Mouse (Mus musculus) liver, embryonic 14.5 days (tissue): ENCODE data around the gene Myo18b. TPM values are rescaled to one million over a fixed set of nuclear protein-coding genes. Genes with fewer than 3 reads are reported as not detected.

Experiments used
- ATAC-seq: fragments of 200-750 bp; cut with Nextera tagmentation; 2 replicates; pipeline ENCODE4 v1.8.0; 2017; ENCODE audit warnings: moderate number of reproducible peaks, mild to moderate bottlenecking, moderate library complexity; ENCODE audit not compliant: insufficient read depth
- DNase-seq, 3 experiments: peaks; one replicate each; pipeline ENCODE4 v3.0.0-alpha.2; 2012 to 2013; ENCODE audit warnings: low read depth in 3 of 3, low spot score in 3 of 3
- H3K27ac ChIP-seq: fragments of 300-500 bp; sonication (generic); 2 replicates; pipeline ENCODE4 v1.5.1; 2014; ENCODE audit warnings: moderate library complexity, mild to moderate bottlenecking, control low read depth, inconsistent platforms
- H3K27me3 ChIP-seq: fragments of 300-500 bp; sonication (generic); 2 replicates; pipeline ENCODE4 v1.6.1; 2014; ENCODE audit warnings: mild to moderate bottlenecking, low read length, moderate library complexity; ENCODE audit not compliant: control insufficient read depth, insufficient read depth
- H3K36me3 ChIP-seq: fragments of 300-500 bp; sonication (generic); replicated peaks from 2 replicates; pipeline ENCODE4 v1.6.1; 2014; ENCODE audit warnings: low read depth; ENCODE audit not compliant: control insufficient read depth, insufficient read depth
- H3K4me1 ChIP-seq, 2 experiments: fragments of 200-500 bp in 1 of 2; fragments of 300-500 bp in 1 of 2; sonication (generic) in 1 of 2; replicated peaks; 2 replicates each; pipeline ENCODE4 v1.6.1; 2012 to 2014; ENCODE audit warnings: antibody characterized with exemption in 1 of 2, inconsistent platforms in 1 of 2, low read length in 1 of 2; ENCODE audit not compliant: control insufficient read depth in 2 of 2, insufficient read depth in 2 of 2
- H3K4me2 ChIP-seq: fragments of 300-500 bp; sonication (generic); 2 replicates; pipeline ENCODE4 v1.6.1; 2014; ENCODE audit warnings: low read depth, mild to moderate bottlenecking, control low read depth, moderate library complexity
- H3K4me3 ChIP-seq, 2 experiments: fragments of 200-500 bp in 1 of 2; fragments of 300-500 bp in 1 of 2; sonication (generic) in 1 of 2; 2 replicates each; pipeline ENCODE4 v1.5.1; 2012 to 2014; ENCODE audit warnings: low read depth in 2 of 2, low read length in 2 of 2, mild to moderate bottlenecking in 2 of 2, control low read depth in 1 of 2, inconsistent platforms in 1 of 2, moderate library complexity in 1 of 2; ENCODE audit not compliant: insufficient read depth in 1 of 2
- H3K9ac ChIP-seq: fragments of 300-500 bp; sonication (generic); replicated peaks from 2 replicates; pipeline ENCODE4 v1.6.1; 2014; ENCODE audit warnings: mild to moderate bottlenecking, control low read depth, moderate library complexity
- H3K9me3 ChIP-seq: fragments of 300-500 bp; sonication (generic); 2 replicates; pipeline ENCODE4 v1.6.1; 2016; ENCODE audit warnings: low read length, mixed read lengths; ENCODE audit not compliant: control insufficient read depth
- CTCF ChIP-seq: IDR thresholded peaks from 2 replicates; pipeline ENCODE4 v1.5.1; 2016; ENCODE audit warnings: antibody characterized with exemption, low read depth, control low read depth
- EP300 ChIP-seq: IDR thresholded peaks from 2 replicates; pipeline ENCODE4 v1.6.1; 2016; ENCODE audit warnings: antibody characterized with exemption, low read depth
- WGBS: fragments of 180-500 bp; shearing (Covaris S2); extraction: QIAGEN DNeasy Blood & Tissue Kit; methylation state at CpG from one replicate; pipeline ENCODE4 v1.1.7; 2014; ENCODE audit not compliant: insufficient replicate concordance; 5-methylcytosine and 5-hydroxymethylcytosine counted together
- polyA plus RNA-seq, 2 experiments: library from polyadenylated mRNA; depleted of rRNA in 1 of 2; stranded (reverse) in 1 of 2; unstranded in 1 of 2; fragments of >200 nt; fragmentation: Nextera tagmentation in 1 of 2; extraction: Ambion mirVana in 1 of 2; gene quantifications; 2 replicates each; pipeline versions ENCODE4 v1.2.1 to v1.2.3; 2012 to 2014

The Myo18b gene
- polyA plus RNA-seq, 2 experiments, result 0.02 TPM; not detected in 1

- no peak for DNase-seq
- Histone ChIP-seq H3K4me2 (no peak overlapping the region), H3K27ac (no peak overlapping the region), H3K9ac (no peak overlapping the region), H3K4me1 (no peaks in the 10 kb centered on the region; a peak in 1 of 4 replicates), H3K4me3 (no peak overlapping the region), H3K9me3 (no peaks in the 10 kb centered on the region), H3K27me3 (no peaks in the 10 kb centered on the region), H3K36me3 (no peaks in the 10 kb centered on the region)
- no peak for ATAC-seq
- WGBS, result 59% methylated on average over 11 of the region's 11 CpGs
- TF ChIP-seq CTCF, result no peak
- no peak for TF ChIP-seq EP300
Observed at GRCm38 (mm10) chr5:112846146-112846545, 50.0 kb downstream of the Myo18b start.

- Histone ChIP-seq H3K4me1 (no peaks in the 10 kb centered on the region; a peak in 1 of 4 replicates), H3K36me3 (no peaks in the 10 kb centered on the region), H3K27me3 (no peaks in the 10 kb centered on the region), H3K27ac (no peak overlapping the region), H3K4me2 (no peak overlapping the region), H3K4me3 (no peak overlapping the region), H3K9ac (no peak overlapping the region), H3K9me3 (no peaks in the 10 kb centered on the region)
- DNase-seq (no peak), ATAC-seq (no peak)
- 68% methylated on average over 3 of the region's 3 CpGs for WGBS
- TF ChIP-seq EP300, result no peak
- TF ChIP-seq CTCF, result no peak
Observed at GRCm38 (mm10) chr5:112844460-112844859, 51.7 kb downstream of the Myo18b start.

- WGBS, result 40% methylated on average over 6 of the region's 6 CpGs
- no peak for ATAC-seq
Observed at GRCm38 (mm10) chr5:112843676-112844257, 52.4 kb downstream of the Myo18b start.

GRCm38 (mm10) chr5:112842696-112843095 is 53.5 kb downstream of the Myo18b start:
- H3K9ac ChIP-seq, result no peak overlapping the region
- no peak for ATAC-seq
- H3K27me3 ChIP-seq, result no peaks in the 10 kb centered on the region
- no peak for DNase-seq
- no peak overlapping the region for H3K27ac ChIP-seq
- no peaks in the 10 kb centered on the region; a peak in 1 of 4 replicates for H3K4me1 ChIP-seq
- no peak for TF ChIP-seq EP300
- no peak for TF ChIP-seq CTCF
- H3K4me3 ChIP-seq, result no peak overlapping the region
- no peaks in the 10 kb centered on the region for H3K9me3 ChIP-seq
- no peak overlapping the region for H3K4me2 ChIP-seq
- 54% methylated on average over 5 of the region's 5 CpGs for WGBS
- no peaks in the 10 kb centered on the region for H3K36me3 ChIP-seq

More at GRCm38 (mm10) chr5:112843676-112844257, 52.4 kb downstream of the Myo18b start:
- no peak overlapping the region for H3K27ac ChIP-seq
- TF ChIP-seq CTCF (no peak), EP300 (no peak)
- no peak overlapping the region for H3K9ac ChIP-seq
- no peaks in the 10 kb centered on the region for H3K27me3 ChIP-seq
- DNase-seq, result no peak
- no peaks in the 10 kb centered on the region for H3K36me3 ChIP-seq
- H3K4me1 ChIP-seq, result no peaks in the 10 kb centered on the region; a peak in 1 of 4 replicates
- no peak overlapping the region for H3K4me3 ChIP-seq
- no peak overlapping the region for H3K4me2 ChIP-seq
- H3K9me3 ChIP-seq, result no peaks in the 10 kb centered on the region

- TF ChIP-seq EP300 (no peak), CTCF (no peak)
- Histone ChIP-seq H3K4me3 (no peak overlapping the region), H3K4me2 (no peak overlapping the region), H3K4me1 (no peaks in the 10 kb centered on the region; a peak in 1 of 4 replicates), H3K9me3 (no peaks in the 10 kb centered on the region), H3K9ac (no peak overlapping the region), H3K36me3 (no peaks in the 10 kb centered on the region), H3K27me3 (no peaks in the 10 kb centered on the region), H3K27ac (no peak overlapping the region)
- ATAC-seq (no peak), DNase-seq (no peak)
- 52% methylated on average over 6 of the region's 6 CpGs for WGBS
Observed at GRCm38 (mm10) chr5:112841850-112842249, 54.3 kb downstream of the Myo18b start.
